Mouse (Mus musculus) mouse embryonic stem cell (cell line): ENCODE results near the gene Itgam.
"Not testable (repeated sequence)": the region's sequence is repeated elsewhere in the genome, so short reads cannot be mapped to it uniquely, and the experiment has no call there.

Experiments used
- in situ Hi-C, 2 experiments: fragments of 300-500 bp; cut with MboI; formaldehyde crosslinking; loops; 1 replicate in 1 of 2; 3 replicates in 1 of 2; pipeline ENCODE4 v1.14.3; 2019 to 2020; ENCODE audit warnings: low sequenced_read_pairs in 2 of 2, low pct_unique_long_range_greater_than_20kb in 1 of 2, mixed read lengths in 1 of 2; ENCODE audit not compliant: unreplicated experiment in 1 of 2

Gene Itgam

GRCm38 (mm10) chr7:128114371-128115105 is 52.1 kb downstream of the Itgam start:
- in situ Hi-C loops = no loop called here

- in situ Hi-C loops = no loop called here
Observed at GRCm38 (mm10) chr7:128115211-128115958, 52.9 kb downstream of the Itgam start.

GRCm38 (mm10) chr7:128116396-128116795 is 54.0 kb downstream of the Itgam start:
- in situ Hi-C loops = no loop called here

- in situ Hi-C loops = no loop called here
Observed at GRCm38 (mm10) chr7:128119726-128120490, 57.5 kb downstream of the Itgam start.

DNA sequence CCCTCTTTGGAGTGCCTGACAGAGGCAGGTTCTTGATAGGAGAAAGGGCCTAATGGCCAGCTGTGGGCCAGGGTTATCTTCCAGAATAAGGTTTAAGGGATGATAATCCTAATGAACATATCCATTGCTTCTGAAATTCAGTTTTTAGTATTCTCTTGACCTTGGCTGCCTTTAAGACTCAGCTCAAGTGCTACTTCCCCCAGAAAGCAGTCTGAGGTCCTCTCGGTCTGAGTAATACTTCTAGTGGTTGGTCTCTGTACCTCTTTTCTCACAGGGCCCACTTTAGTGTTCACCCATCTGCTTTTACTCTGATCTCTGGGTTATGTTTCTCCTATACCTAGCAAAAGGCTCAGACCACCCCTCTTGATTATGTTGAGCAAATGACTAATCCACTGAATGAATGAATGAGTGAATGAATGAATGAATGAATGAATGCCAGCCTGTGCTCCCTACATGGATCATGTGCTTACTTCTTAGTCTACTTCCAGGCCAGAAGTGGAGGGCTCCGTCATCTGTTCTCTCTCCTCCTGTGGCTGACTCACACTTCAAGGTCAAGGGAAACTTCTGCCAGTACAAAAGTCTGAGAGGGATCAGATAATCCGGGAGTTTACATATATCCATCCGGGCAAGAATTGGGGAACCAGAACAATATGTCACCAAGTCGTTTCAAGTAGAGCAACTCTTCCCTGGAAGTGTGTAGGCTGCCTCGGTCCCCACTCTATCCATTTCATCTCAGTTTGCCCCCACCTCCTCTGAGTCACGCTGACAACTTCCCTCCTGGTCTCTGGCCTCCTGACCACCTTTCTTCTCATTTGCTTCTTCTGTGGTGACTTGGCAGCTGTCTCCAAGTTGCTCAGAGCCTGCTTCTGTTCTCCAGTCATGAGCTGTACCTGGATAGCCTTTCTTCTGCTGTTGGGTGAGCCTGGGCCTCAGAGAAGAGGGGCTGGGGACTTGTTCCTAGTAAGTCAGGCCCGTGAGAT is 66.6 kb downstream of the Itgam start, which contains the start of gene Itgax:
Itgax (plus strand) TSS at position 807 of the 980 bp plus-strand sequence.
- in situ Hi-C loops = no loop called here

- in situ Hi-C loops = no loop called here
Observed at GRCm38 (mm10) chr7:128132148-128132547, 69.7 kb downstream of the Itgam start.

- in situ Hi-C loops = no loop called here
Observed at GRCm38 (mm10) chr7:128133596-128133995, 71.2 kb downstream of the Itgam start.

- in situ Hi-C loops = no loop called here
Observed at GRCm38 (mm10) chr7:128136927-128137326, 74.5 kb downstream of the Itgam start.

- in situ Hi-C loops = no loop called here
Observed at GRCm38 (mm10) chr7:128139611-128140010, 77.2 kb downstream of the Itgam start.

DNA sequence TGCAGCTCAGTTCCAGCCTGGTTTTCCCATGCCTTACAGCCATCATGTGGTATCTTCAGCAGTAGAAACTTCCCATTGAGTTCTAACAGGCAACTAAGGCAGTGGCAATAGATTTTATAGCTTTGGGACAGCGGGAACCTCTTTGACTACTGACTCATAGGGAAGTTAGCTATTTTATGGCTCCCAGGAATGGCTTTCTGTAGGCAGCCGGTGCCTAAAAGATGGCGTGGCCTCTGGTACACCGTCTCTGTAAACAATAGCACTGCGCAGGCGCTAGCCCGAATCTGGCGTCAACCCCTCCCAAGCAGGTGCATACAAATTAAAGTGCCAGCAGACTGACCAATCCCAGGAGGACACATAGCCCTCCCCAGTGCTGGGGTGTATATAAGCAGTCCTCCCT is 88.5 kb downstream of the Itgam start:
- in situ Hi-C loops = no loop called here

- in situ Hi-C loops = no loop called here
Observed at GRCm38 (mm10) chr7:128154076-128154475, 91.6 kb downstream of the Itgam start, which contains the start of gene Itgad. TSS of gene Itgad (plus strand) at chr7:128154376.

GRCm38 (mm10) chr7:128154924-128155323 is 92.5 kb downstream of the Itgam start:
- in situ Hi-C loops = no loop called here

GRCm38 (mm10) chr7:128158688-128159354 is 96.4 kb downstream of the Itgam start:
- in situ Hi-C loops = not testable (repeated sequence)

- in situ Hi-C loops = no loop called here
Observed at GRCm38 (mm10) chr7:128164001-128164400, 101.6 kb downstream of the Itgam start.

GRCm38 (mm10) chr7:128166391-128166790 is 104.0 kb downstream of the Itgam start:
- in situ Hi-C loops = no loop called here
